Mouse (Mus musculus): ENCODE data around the gene Ccdc115.

Ccdc115 gene

DNA sequence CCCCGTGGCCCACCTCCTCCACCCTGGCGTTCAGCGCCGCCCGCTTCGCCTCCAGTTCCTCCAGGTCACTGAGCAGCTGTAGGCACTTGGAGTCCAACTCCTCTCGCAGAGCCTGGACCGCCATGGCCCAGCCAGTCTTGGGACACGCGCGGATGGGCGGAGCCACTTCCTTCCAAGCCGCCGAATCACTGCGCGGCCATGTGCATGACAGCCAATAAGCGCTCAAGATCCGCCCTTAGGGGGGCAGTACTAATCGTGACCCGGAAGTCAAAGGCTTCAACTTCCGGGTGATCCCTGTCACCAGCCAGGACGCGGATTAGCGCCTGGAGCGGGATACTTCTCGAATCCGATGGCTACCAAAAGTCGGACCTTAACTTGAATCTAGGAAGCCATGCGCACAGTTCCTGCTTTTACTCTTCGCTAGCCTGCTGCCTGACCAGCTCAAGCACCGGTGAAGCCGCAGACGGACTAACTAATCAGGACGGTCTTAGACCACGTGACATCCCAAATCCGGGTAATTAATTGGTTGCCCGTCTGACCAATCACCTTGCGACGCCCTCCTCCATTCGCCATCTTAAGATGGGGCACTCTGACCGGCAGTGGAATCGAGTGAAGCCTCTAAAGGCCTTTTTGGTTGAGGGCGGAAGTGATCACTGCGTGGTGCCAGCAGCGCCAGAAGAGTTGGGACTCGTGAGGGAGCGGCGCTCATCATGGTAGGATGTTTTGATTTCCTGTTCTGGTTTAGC lies at the start of gene Ccdc115, which contains the start of gene Imp4:
Ccdc115 (minus strand) TSS at position 458 of the 746 bp plus-strand sequence.
Imp4 (plus strand) TSS at position 637 of the 746 bp plus-strand sequence.
- peak; percentile 96 for DNase-seq

DNA sequence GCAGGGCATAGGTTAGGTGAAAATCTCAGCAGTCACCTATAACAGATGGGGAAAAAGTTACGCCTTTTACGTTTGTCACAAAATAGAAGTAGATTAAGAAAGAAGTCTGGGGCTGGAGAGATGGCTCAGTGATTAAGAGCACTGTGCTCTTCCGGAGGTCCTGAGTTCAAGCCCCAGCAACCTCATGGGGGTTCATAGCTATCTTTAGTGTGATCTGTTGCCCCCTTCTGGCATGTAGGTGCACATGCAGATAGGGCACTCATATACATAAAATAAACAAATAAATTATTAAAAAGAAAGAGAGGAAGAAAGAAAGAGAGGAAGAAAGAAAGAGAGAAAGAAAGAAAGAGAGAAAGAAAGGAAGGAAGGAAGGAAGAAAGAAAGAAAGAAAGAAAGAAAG lies 47.9 kb upstream of the Ccdc115 start:
- DNase-seq, result no peak

- peak; percentile 85 to 87 for DNase-seq
Measured at GRCm38 (mm10) chr1:34485461-34486188, 46.2 kb upstream of the Ccdc115 start.

DNA sequence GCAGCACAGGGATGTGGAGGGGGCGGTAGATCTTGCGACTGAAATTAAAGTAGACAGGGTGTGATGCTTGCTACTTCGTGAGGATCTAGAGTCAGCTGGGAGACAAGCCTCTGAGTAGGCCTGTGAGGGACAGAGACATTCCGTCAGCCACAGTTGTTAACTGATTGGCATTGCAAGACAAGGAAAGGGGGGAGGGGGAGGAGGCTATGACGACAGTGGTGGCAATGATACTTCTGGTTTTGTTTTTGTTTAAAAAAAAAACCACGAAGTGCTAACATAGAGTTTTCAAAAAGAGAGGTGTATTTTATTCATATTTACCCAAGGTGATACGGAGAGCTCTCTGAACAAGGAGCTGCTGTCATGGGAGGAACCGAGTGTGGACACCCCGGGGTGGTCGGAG lies 45.0 kb upstream of the Ccdc115 start:
- DNase-seq, result no peak

DNA sequence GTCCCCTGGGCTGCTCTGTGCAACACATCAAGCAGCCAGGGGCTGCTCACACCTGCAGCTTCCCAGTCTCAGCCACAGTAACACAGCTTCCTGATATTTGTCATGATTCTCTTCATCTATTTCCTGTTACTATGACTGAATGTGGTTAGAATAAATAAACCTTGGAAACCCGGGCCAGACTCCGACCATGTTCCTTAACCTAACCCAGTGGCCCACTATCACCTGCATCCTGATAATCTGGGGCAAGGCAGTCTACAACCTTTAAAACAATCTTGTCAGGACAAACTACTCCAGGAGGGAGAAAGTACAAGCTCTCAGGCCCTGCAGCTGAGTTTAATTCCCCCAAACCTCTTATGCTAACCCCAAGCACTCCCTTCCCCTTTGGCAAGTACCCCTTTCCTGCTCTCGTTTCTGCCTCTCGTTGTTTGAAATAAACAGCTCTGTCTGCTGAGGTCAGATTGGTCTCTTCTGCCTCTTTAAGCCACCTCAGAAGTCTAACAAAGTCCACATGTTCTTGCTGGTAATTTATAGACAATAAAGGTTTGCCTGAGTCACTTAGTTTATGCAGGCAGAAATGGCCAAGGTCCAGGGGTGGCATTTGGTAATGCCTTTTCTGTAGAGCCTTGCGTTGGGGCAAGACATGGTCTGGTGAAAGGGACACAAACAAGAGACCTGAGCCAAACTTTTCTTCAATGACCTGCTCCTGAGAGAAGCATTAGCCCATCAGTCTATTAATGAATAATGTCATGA lies 42.6 kb upstream of the Ccdc115 start:
- DNase-seq, result no peak

DNA sequence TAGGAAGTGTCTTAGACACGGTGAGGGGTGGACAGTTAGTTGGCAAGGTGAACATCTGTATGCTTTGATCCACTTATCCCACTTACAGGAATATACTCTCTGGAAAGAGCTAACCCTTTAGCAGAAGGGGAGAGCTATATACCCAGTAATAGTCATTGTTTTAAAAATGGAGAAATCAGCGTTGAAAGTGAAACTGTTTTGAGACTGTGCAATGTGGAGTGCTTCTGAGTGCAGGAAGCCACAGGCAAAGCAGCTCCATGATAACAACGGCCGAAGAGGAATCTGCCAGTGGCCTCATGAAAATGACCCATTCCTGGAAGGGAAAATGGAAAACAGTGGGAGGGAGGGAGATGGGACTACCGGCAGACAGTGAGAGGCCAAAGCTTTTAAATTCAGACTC lies 41.3 kb upstream of the Ccdc115 start:
- no peak for DNase-seq

DNA sequence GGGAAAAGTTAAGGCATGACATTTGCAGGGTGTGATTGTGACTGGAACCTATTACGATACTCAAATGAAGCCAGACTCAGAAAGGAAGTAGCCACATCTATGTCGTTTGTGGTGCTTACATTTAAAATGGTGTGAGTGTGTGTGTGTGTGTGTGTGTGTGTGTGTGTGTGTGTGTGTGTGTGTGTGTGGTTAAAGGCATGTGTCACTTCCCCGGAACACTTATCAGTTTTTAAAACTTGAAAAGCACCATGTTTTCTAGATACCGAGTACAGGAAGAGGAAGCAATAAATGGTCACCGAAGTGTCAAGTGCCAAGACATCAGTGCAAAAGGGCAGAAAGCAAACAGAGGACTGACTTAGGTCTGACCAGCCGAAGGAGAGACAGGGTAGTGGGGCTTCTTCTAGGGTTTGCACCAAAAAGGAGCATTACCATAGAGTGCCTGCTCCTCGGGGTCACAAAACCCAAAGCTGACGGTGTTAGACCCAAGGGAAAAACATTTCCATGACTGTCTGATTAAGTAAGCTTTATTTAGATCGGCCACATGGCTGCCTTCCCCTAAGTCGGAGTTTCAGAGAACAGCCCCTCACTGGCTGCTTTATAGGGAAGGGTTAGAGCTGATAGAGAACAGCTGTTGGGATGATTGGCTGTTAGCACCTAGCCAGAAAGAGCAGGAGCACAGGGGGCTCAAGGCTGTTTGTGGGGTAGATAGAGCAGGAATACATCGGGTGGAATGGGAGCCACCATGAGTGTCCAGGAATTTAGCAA lies 39.6 kb upstream of the Ccdc115 start:
- DNase-seq, result no peak

DNA sequence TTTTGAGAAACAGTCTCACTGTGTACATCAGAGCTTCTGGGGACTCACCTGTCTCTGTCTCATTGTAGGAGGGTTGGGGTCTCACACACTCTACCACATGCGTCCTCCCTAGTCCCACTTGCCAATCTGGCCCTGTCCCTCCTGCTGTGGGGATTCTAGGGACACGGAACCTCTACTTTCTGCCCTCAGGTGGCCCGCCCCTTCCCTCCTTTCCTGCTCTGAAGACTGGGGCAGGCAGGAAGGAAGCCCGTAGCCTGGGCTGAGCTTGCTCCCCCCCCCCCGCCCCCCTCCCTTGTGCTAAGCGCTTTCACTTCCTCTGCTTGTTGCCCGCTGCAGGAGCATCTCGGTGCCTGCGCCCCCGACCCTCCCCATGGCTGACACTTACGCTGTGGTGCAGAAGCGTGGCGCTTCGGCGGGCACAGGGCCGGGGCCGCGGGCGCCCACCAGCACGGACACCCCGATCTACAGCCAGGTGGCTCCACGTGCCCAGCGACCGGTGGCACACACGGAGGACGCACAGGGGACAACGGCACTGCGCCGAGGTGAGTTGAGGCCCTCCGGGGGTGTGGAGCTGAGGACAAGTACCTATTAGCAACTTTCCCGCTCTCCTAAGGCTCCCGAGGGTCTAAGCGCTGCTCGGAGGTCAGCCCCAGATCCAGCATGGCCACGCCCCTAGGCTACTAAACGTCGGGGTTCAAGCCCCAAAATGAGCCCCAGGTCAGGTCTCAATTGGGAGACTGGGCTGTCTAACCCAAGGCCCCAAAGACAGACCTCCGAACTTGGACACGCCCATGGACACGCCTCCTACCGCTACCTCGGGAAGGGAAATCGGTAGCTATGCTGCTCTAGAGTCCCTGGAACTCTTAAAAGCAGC lies 33.2 kb upstream of the Ccdc115 start:
- DNase-seq, result peak in 1 of 2 experiments; percentile 30

DNA sequence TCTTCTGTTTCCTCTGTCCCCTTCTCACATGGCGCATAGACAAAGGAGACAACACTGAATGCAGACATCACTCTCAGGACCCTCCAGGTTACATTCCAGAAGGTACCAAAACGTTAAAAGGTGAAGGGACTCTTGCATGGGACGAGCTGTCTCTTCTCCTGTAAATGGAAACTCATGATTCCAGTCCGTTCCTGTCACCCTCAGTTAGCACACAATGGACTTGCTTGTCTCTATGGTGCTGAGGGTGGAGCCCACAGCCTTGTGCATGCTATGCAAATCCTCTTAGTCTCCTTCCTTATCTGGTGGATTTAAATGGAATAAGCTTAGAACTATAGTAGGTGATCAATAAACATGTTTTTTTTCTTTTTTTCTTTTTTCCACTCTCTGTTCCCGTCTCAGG lies 30.3 kb upstream of the Ccdc115 start:
- DNase-seq, result no peak

DNA sequence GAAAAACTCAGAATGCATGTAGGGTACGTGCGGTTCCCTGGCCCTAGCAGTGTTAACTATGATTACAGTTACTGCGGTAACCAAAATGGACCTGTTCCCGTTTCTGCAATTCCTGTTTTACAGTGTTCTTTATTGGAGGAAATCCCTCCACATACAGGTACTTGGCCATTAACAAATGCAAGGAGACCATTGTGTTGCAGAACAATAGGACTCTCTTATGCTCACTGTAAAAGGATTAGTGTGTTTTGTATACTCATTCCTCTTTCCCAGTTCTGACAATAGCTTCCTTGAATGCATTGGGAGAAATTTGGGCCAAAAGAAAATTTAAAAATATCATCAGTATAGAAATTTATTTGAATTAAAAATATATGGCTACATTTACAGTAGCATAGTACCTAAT lies 29.0 kb upstream of the Ccdc115 start:
- DNase-seq, result no peak

- DNase-seq, result no peak
Measured at GRCm38 (mm10) chr1:34468051-34468450, 28.6 kb upstream of the Ccdc115 start.

GRCm38 (mm10) chr1:34465445-34465844 lies 26.0 kb upstream of the Ccdc115 start:
- DNase-seq, result no peak

DNA sequence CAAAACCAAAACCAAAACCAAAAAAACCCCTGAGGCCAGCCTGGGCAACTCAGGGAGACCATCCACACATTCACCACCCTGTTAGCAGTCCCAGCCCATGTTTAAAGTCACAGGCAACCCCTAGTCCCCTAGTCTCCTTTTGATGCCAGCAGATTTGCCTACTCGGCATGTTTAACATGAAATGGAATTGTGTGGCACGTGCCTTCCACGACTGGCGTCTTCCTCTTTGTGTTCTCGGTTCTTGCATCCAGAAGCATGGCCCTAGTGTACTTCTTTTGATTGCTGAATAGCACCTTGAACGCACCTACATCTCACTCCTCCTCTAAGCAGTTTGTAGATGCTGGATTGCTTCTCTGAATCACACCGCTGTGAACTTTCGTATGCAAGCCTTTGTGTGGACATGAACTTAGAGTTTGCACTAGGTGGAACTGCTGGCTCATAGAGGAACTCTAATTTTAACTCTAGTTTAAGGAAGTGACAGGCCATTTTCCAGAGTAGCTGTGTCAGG lies 24.9 kb upstream of the Ccdc115 start:
- DNase-seq, result no peak

GRCm38 (mm10) chr1:34462766-34463165 lies 23.3 kb upstream of the Ccdc115 start:
- DNase-seq, result peak; percentile 72 to 88

DNA sequence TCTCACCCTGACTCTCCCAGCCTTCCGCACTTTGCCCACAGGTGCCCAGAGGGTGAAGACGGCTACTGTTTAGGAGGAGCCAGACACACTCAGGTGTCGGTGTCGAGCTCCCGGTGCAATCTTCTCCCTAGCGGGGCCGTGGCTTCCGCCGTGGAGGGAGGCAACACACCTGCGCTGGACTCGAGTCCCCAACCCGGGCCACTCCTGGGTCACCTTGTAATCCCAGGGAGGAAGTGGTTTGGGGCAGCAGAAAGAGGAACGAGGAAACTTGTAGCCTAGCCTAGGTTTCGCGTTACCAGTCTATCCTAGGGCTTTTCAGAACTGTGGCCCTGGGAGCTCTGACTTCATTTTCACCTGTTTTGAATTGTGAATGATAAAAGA lies 20.6 kb upstream of the Ccdc115 start:
- no peak for DNase-seq

GRCm38 (mm10) chr1:34459284-34460060 lies 20.0 kb upstream of the Ccdc115 start, which contains the start of gene Ptpn18:
Gene Ptpn18 (plus strand): TSS chr1:34459762.
- peak; percentile 97 to 98 for DNase-seq

- DNase-seq, result peak in 1 of 2 experiments; percentile 50
Measured at GRCm38 (mm10) chr1:34458431-34458830, 19.0 kb upstream of the Ccdc115 start.

DNA sequence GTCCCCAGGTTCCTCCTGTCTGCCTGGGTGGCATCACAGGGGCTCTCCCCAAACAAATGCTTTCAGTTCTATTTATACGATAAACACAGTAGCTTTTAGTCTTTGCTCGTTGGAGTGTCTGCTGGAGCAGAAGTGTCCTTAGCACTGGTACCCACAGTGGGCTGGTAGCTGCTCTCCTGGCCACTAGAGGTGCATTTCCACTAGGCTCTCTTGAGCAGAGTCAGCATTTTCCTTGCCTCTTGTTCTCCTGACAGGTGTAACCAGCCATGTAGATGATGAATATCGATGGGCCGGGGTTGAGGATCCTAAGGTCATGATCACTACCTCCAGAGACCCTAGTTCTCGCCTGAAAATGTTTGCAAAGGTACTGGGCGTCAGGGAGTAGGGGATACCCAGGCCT lies 3.7 kb upstream of the Ccdc115 start:
- DNase-seq, result no peak

DNA sequence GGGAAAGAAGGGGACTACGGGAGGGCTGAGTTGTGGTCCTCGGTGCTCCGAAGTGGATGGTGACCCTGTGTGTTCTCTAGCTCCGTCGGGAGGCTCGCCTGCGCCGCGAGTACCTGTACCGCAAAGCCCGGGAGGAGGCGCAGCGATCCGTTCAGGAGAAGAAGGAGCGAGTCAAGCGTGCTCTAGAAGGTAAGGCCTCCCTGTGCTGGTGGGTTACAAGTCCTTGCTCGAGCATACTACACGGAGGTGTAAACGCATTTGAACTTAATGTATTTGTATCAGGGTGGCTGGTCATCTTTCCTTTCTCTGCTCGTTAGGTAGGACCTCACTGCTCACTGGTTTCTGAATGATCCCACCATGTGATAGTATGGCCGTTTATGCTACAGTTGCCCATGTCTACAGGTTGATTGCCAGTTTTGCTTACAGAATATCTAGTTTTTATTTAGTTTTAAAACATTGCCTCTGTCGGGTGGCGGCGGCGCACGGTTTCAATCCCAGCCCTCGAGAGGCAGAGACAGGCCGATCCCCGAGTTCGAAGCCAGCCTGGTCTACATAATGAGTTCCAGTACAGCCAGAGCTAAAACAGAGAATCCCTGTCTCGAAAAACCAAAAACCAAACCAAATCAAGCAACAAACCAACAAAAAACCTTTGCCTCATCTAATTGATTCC lies 624 bp upstream of the Ccdc115 start:
- peak; percentile 32 to 49 for DNase-seq
